Mouse (Mus musculus): ENCODE results near the gene Vmn2r5.
"Not testable (repeated sequence)": the region's sequence is repeated elsewhere in the genome, so short reads cannot be mapped to it uniquely, and the experiment has no call there.

Gene Vmn2r5

DNA sequence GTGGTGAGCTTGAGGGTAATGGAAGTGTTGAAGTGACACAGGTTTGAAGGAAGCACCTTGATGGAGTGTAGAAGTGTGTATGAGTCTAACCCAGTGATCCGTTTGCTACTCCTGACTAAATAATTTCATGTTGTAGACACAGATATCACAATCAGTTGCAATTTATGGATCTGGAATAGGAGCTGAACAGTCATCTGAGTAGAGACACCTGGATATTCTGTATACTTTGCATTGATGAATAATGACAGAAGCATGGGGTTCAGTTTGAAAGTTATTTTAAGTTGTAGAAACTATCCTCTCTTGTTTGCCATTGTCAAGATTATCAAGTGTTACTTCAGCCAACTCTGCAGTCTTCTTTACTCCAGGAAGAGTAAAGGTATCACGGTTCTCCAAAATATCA is at the start of gene Vmn2r5:
Vmn2r5 (minus strand) TSS at position 101 of the 400 bp plus-strand sequence.
- not testable (repeated sequence) for DNase-seq

DNA sequence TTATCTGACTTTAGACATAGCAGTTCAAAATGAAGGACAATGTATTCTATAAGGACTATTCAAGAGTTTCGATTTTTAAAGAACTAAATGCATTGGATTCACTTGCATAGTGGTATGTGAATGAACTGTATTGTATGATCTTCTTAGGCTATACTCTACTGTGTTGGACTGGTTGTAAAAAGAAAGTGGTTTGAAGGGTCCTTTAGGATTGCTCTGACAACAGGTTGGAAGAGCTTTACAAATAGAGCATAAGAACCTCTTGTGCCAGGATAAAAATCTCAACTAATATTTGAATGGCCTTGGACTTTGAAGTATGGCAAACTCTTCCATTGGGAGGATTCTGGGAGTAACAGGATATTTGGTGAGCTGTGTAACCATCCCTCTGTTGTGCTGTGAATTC is 13.9 kb upstream of the Vmn2r5 start:
- DNase-seq: not testable (repeated sequence)
